Mouse (Mus musculus): ENCODE measurements at regions not wholly inside any gene's neighbourhood (a gene's known extent, or its start where the extent isn't known, plus 50 kb on each side); places are given as distances from the start of the nearest gene placed in this dataset.

DNA sequence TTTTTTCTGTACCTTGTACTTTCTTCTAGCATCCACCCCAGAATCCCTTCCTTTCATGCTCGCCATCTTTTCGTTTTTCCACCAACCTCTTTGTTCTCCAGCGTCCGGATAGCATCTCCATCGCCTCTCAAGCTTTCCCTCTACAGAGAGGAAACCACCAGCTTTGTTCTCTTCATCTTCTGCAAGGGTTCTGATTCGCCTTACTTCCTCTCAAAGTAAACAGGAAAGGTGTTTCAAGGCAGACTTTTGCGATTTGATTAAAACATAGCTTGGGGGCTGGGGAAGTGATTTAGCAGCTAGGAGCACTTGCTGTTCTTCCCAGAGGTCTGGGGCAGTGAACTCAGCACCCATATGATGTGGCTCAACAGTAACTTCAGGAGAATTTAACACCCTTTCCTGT lies 71.4 kb downstream of the Emp1 start:
- DNase-seq = no peak

DNA sequence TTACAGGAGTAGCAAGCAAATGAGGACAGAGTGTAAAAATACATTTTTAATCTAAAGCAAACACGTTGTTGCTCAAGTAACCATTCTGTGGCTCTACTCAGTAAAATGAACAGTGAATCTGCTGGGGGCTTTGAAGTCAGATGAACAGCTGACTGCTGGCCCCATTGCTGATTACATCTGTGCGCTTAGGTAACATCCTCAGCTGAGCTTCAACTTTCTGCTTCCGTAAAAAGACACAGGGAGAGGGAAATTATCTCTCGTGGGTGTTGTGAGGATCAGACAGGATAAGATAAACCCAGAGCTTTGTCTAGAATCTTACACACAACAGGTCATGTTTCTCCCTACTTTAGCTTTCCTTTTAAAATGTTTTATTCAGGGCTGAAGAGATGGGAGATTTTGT lies 74.0 kb downstream of the Emp1 start:
- no peak for DNase-seq

GRCm38 (mm10) chr6:135438271-135438670 lies 75.9 kb downstream of the Emp1 start:
- no peak for DNase-seq

DNA sequence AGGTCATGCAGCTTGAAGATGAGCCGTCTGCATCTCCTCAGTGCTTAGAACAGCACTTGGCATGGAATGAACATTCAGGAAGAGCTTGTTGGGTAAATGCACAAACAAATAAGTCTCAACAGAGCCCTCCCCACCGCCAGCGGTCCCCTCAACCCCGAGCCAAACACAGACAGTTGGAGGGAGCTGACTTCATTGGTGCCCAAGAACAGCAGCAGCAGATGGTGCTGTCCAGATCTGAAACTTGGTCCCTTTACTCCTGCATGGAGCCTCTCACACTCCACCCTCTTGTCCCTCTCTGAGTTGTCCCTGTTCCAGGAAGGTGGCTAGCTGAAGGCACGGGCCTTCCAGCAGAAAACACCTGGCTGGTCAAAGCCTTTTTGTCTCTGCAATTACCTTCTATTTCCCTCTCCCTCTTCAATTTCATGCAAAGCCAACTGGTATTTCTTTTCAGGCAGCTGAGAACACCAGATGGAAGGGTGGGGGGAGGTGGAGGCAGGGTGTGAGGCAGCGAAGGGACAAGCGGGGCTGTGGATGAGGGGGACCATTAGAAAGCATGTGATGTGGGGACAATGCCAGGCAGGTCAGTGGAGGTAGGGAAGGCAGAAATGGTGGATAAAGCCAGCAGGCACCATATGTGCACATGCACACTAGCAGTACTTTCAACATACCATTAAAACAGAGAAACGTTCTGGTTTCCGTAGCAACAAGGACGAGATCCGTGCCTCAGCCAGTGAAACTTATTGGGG lies 79.0 kb downstream of the Emp1 start:
- DNase-seq = no peak

- peak; percentile 56 to 57 for DNase-seq
Measured at GRCm38 (mm10) chr6:135444661-135445060, 82.3 kb downstream of the Emp1 start.

GRCm38 (mm10) chr6:135445070-135445469 lies 82.7 kb downstream of the Emp1 start:
- DNase-seq = no peak

GRCm38 (mm10) chr6:135447801-135448200 lies 85.5 kb downstream of the Emp1 start:
- DNase-seq = no peak

DNA sequence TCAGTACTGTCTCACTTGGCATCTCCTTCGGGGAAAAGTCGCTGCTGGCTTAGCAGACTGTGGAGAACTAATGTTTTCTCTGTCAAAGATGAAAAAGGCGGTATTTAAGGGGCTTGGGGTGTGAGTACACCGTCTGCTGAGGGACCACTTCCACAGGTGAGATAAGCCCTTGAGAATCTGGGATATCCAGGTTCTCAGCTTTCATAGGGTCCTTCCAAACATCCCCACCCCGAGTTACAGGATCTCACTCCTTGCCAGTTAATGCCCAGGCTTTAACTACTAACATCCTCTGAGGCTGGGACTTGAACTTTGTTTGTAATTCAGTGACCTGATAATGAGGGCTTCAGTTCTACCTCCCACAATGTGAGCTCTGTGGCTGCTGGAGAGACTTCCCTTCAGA lies 86.9 kb downstream of the Emp1 start:
- DNase-seq = no peak

DNA sequence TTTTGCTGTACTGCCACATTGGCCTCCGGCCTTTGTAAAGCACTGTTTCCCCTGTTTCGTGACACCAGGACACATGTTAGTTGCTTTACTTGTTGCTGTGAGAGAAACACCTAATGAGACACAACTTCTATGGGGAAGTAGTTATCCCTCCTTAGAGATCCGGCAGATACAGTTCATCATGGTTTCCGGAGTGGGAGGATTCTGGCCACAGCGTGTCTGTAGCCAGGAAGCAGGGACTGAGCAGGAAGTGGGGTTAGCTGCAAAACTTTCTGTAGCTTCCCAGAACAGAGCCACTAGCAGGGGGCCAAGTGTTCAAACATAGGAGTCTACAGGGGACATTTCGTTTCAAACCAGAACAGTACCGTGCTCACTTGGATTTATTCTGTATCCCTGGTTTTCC lies 88.2 kb downstream of the Emp1 start:
- no peak for DNase-seq

DNA sequence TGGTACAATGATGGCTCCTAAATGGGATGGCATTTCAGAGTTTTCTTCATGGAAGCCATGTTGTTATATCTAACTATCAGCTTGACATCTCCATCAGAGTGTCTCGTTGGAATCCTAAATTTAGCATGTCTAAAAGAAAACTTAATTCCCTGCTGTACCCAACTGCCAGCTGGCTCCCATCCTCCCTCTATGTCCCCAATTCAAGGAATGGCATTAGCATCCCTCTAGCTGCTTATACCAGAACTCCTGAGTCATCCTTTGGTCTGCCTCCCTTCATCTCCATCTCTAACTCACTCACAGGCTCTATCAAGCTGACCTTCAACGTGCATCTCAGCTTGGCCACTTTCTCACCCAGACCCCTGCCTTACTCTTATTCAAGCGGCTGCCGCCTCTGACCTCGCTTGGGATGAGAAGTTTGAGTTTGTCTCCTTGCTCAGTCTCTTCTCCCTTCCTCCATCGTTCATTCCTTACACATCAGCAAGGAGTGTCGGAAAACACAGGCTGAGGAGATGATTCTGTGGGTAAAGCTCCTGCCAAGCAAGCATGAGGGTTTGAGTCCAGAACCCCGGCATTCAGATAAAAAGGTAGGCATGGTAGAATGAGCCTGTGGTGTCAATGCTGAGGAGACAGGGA lies 88.9 kb downstream of the Emp1 start:
- no peak for DNase-seq

GRCm38 (mm10) chr6:135453041-135453440 lies 90.7 kb downstream of the Emp1 start:
- no peak for DNase-seq

- no peak for DNase-seq
Measured at GRCm38 (mm10) chr6:135472495-135472894, 110.2 kb downstream of the Emp1 start.

- no peak for DNase-seq
Measured at GRCm38 (mm10) chr6:135473146-135473545, 110.8 kb downstream of the Emp1 start.

GRCm38 (mm10) chr6:135488795-135489194 lies 126.5 kb downstream of the Emp1 start:
- no peak for DNase-seq

- DNase-seq = no peak
Measured at GRCm38 (mm10) chr6:135493983-135494382, 131.6 kb downstream of the Emp1 start.

DNA sequence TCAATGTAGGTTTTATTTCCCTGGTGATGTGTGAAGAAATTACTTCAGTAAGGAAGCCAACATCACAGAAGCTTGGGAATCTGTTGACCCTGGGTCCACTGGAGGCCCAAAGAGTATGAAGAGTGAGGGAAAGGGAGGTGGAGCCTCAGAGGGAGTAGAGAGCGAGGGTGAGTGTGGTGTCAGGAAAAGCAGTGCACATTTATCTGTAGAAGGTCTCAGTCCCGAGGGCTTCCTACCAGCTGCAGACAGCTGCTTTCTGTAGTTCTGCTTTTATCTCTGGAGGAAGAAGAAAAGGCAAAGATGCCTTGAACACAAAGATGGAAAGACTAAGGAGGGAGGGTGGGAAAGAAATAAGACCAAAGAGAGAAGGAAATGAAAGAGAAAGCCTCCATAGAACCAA lies 133.5 kb downstream of the Emp1 start:
- DNase-seq = no peak

DNA sequence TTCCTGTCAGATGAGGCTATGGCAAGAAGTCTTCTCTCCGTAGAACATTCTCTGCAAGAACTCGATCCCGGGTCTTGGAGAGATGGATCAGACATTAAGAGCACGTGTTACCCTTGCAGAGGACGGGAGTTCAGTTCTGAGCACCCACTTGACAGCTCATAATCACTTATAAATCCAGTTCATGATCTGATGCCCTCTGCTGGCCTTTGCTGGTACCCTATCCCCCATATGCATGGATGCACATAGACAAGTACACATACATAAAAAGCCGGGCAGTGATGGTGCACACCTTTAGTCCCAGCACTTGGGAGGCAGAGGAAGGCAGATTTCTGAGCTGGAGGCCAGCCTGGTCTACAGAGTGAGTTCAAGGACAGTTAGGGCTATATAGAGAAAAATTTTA lies 136.2 kb downstream of the Emp1 start:
- DNase-seq = no peak

DNA sequence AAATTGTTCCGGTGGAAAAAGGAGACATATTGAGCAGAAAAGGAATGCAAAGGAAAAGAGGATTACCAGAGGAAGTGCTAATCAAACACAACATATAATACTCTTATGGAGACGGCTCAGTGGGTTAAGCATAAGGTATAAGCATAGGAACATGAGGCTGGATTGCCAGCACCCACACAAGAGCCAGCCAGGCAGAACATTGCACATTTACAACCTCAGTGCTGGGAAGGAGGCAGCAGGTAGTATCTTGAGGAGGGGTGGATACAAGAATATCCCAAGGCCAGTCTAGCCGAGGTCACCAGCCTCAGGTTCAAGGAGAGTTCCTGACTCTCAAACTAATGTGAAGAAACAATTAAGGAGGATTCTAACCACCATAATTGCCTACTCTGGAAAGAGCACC lies 138.0 kb downstream of the Emp1 start:
- DNase-seq = no peak

GRCm38 (mm10) chr6:135501791-135502190 lies 139.4 kb downstream of the Emp1 start:
- DNase-seq = no peak

DNA sequence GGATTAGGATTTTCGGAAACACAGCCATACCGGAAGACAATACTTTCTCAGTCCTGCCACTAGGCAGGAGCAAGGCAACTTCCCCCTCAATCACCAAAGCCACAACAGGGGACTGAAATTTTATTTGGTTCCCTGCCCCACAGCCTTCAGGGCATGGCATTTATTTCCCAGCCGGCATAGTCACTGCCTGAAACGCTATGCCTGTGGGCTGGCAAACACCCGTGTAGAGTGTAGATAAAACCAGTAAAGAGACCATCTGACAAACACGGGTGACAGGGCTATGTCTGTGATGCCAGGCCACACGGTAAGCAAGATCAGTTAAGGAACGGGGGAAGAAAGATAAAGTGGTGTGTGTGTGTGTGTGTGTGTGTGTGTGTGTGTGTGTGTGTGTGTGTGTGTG lies 140.1 kb downstream of the Emp1 start:
- no peak for DNase-seq

GRCm38 (mm10) chr6:135518710-135519437 lies 156.5 kb downstream of the Emp1 start:
- DNase-seq = no peak

DNA sequence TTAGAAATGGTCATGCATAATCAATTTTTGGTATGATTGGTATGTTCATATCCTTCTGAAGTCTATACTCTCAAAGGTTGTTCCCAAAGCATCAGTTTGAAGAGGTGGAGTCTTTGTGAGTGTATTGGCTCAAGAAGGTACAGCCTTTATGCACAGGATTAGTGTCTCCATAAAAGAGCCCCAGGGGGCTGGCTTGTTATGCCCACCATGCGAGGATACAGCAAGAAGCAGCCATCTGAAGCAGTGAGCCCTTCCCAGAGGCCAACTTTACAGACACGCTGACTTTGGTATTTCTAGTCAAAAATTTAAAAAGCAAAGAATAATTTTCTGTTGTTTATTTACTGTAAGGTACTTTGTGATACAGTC lies 157.1 kb downstream of the Emp1 start:
- no peak for DNase-seq

DNA sequence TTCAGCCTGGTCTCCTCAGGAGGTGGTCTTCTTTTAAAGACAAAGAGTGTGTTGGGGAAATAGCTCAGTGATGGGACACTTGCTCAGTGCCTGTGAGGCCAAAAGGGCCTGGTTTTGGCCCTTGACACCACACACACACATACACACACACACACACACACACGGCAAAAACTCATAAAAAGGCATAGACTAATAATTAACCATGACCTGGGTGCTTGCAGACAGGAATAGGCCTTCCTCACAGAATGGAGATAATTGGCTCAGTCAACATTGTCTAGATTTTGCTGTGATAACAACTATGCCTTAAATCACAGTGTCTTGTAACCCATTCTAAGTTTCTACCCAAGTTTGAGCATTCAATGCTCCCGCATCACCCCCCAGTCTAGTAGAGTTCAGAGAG lies 158.5 kb downstream of the Emp1 start:
- DNase-seq = no peak

GRCm38 (mm10) chr6:135524886-135525285 lies 162.5 kb downstream of the Emp1 start:
- DNase-seq = no peak
